Mouse (Mus musculus): ENCODE results near the gene Arsg. TPM values are rescaled to one million over a fixed set of nuclear protein-coding genes. Genes with fewer than 3 reads are reported as not detected.
A peak's percentile ranks its signal among the peaks of the same experiment; 100 is the strongest.

Gene Arsg
- total and polyA plus RNA-seq, 2 experiments from 2014 or later: 6.0 to 6.6 TPM

DNA sequence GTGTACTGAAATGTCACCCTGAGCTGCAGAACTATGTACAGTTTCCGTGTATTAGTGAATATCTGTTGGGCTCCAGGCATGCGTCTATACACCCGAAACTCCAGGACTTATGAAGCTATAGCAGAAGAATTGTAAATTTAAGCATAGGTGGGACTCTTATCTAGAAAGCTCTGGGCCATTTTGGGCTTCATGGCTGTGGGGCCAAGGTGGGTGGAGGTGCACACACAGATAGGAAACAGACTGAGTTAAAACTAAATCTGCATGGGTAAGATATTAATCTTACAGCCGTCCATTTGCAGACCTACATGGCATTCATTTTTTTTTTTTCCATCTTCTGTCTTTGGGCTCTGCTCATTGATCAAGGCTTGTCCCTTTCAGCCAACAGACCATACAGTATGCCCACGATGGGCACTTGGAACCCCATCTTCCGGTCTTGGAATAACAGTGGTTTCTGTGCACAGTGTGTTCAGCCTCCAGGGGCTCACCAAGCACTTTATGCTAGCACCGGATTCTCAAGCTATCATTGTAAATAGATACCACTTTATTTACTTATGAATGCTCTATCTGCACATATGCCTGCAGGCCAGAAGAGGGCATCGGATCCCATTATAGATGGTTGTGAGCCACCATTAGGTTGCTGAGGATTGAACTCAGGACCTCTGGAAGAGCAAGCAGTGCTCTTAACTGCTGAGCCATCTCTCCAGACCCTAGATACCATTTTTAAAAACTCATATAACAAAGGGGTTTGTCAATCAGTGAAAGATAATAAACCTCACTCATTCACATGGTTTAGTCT lies 29.5 kb upstream of the Arsg start:
- ATAC-seq (ENCODE audit: low FRiP score): no peak
- no peak overlapping the region for H3K27ac ChIP-seq (ENCODE audit: low read depth, low read length)
- H3K4me3 ChIP-seq (ENCODE audit: low read depth, low read length): no peak overlapping the region
- H3K9me3 ChIP-seq (ENCODE audit: low read length): no peaks in the 10 kb centered on the region
- H3K9ac ChIP-seq (replicated peaks; ENCODE audit: low read length, poor library complexity, severe bottlenecking): no peak overlapping the region
- no peak for DNase-seq (ENCODE audit: low spot score)
- H3K27me3 ChIP-seq (ENCODE audit: insufficient read depth, low read length): no peaks in the 10 kb centered on the region
- H3K36me3 ChIP-seq (ENCODE audit: insufficient read depth, low read length): no peaks in the 10 kb centered on the region
- peak; percentile 20; the same call in 1 of the 2 replicates for TF ChIP-seq CTCF (IDR thresholded peaks at IDR 0.05)
- 0 out of 2 replicates have a peak, but pooled peaks cover 2% of the 10 kb centered on the region for H3K4me1 ChIP-seq (ENCODE audit: insufficient read depth, low read length)
- WGBS: 92% methylated on average over 8 of the region's 8 CpGs
- H3K4me2 ChIP-seq (ENCODE audit: low read depth, low read length, poor library complexity, severe bottlenecking): no peak overlapping the region

DNA sequence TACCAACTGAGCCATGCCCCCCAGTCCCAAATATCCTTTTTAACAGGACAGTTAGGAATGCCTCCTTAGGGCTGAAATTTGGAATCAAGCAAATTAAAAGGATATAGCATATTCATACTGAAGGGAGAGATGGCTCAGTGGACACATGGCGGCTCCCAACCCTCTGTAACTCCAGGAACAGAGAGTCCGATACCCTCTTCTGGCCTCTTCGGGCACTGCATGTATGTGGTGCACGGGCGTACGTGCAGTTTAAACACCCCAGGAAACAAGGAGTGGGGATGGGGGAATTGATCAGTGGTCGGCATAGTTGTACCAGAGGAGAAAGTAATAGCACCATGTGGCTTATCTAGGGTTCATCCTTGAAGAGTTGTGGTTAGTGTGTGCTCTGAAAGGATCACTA lies 28.6 kb upstream of the Arsg start:
- H3K36me3 ChIP-seq (ENCODE audit: insufficient read depth, low read length): no peaks in the 10 kb centered on the region
- no peak overlapping the region for H3K9ac ChIP-seq (replicated peaks; ENCODE audit: low read length, poor library complexity, severe bottlenecking)
- TF ChIP-seq CTCF (IDR thresholded peaks at IDR 0.05): peak; percentile 56
- no peaks in the 10 kb centered on the region for H3K27me3 ChIP-seq (ENCODE audit: insufficient read depth, low read length)
- WGBS: 45% methylated on average over 7 of the region's 7 CpGs
- ATAC-seq (ENCODE audit: low FRiP score) (no peak), DNase-seq (ENCODE audit: low spot score) (no peak)
- H3K4me2 ChIP-seq (ENCODE audit: low read depth, low read length, poor library complexity, severe bottlenecking): no peak overlapping the region
- H3K4me3 ChIP-seq (ENCODE audit: low read depth, low read length): no peak overlapping the region
- 0 out of 2 replicates have a peak, but pooled peaks cover under 1% of the 10 kb centered on the region for H3K4me1 ChIP-seq (ENCODE audit: insufficient read depth, low read length)
- no peak overlapping the region for H3K27ac ChIP-seq (ENCODE audit: low read depth, low read length)
- H3K9me3 ChIP-seq (ENCODE audit: low read length): no peaks in the 10 kb centered on the region

DNA sequence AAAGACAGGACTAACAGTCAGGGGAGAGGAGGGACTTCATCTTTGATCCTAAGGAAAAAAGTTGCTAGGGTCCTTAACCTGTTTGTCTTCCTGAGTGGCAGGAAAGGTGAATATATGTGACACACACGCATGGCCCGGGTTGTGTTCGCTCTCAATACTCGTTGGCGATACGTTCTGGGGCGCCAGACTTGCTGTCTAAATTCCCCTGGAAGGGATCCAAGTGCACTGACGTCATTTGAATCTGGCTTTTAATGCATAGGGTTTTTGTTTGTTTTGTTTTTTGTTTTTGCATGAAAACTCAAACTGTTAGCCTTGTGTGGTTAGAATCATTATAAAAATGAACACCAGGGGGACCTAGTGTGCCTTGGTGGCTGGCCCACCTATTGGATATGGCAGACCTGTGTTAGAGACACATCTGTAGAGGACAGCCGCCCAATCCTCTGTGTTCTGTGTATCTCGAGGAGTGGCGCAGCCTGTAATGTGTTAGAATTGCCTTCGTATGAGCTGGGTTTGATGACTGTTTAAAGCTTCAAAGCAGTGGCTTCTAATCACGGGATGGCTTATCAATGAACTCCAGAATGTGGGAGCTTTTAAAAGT lies 27.6 kb upstream of the Arsg start:
- WGBS: 53% methylated on average over 13 of the region's 13 CpGs
- Histone ChIP-seq H3K4me3 (ENCODE audit: low read depth, low read length) (no peak overlapping the region), H3K9me3 (ENCODE audit: low read length) (no peaks in the 10 kb centered on the region), H3K27ac (ENCODE audit: low read depth, low read length) (no peak overlapping the region), H3K4me2 (ENCODE audit: low read depth, low read length, poor library complexity, severe bottlenecking) (no peak overlapping the region), H3K27me3 (ENCODE audit: insufficient read depth, low read length) (no peaks in the 10 kb centered on the region), H3K4me1 (ENCODE audit: insufficient read depth, low read length) (no peaks in the 10 kb centered on the region), H3K9ac (replicated peaks; ENCODE audit: low read length, poor library complexity, severe bottlenecking) (no peak overlapping the region), H3K36me3 (ENCODE audit: insufficient read depth, low read length) (no peaks in the 10 kb centered on the region)
- no peak for ATAC-seq (ENCODE audit: low FRiP score)
- DNase-seq (ENCODE audit: low spot score): peak; percentile 75
- TF ChIP-seq CTCF (IDR thresholded peaks at IDR 0.05): peak; percentile 87

DNA sequence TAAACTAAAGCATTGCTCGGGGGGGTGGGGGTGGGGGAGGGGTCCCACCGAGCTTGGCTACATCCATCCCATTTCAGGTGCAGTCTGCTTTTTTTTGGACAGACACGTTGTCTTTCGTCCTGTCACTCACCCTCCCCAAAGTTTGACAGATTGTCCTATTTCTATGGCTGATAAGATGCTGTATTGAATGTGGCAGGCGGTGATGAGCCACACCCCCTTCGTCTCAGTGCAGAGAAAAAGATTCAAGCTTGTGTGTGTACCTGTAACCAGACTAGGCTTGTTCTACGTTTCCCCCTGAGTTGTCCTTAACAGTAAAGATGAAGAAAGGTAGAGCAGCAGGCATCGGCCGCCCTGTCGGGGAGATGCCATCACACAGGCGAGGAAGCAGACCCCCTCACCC lies 22.0 kb upstream of the Arsg start:
- no peak for DNase-seq (ENCODE audit: low spot score)
- no peak overlapping the region for H3K9ac ChIP-seq (replicated peaks; ENCODE audit: low read length, poor library complexity, severe bottlenecking)
- ATAC-seq (ENCODE audit: low FRiP score): no peak
- H3K4me1 ChIP-seq (ENCODE audit: insufficient read depth, low read length): no peaks in the 10 kb centered on the region
- H3K9me3 ChIP-seq (ENCODE audit: low read length): no peaks in the 10 kb centered on the region
- 82% methylated on average over 11 of the region's 11 CpGs for WGBS
- 0 out of 2 replicates have a peak, but pooled peaks cover 2% of the 10 kb centered on the region for H3K36me3 ChIP-seq (ENCODE audit: insufficient read depth, low read length)
- no peak for TF ChIP-seq CTCF (IDR thresholded peaks at IDR 0.05)
- no peak overlapping the region for H3K4me2 ChIP-seq (ENCODE audit: low read depth, low read length, poor library complexity, severe bottlenecking)
- H3K27ac ChIP-seq (ENCODE audit: low read depth, low read length): no peak overlapping the region
- no peak overlapping the region for H3K4me3 ChIP-seq (ENCODE audit: low read depth, low read length)
- no peaks in the 10 kb centered on the region for H3K27me3 ChIP-seq (ENCODE audit: insufficient read depth, low read length)

DNA sequence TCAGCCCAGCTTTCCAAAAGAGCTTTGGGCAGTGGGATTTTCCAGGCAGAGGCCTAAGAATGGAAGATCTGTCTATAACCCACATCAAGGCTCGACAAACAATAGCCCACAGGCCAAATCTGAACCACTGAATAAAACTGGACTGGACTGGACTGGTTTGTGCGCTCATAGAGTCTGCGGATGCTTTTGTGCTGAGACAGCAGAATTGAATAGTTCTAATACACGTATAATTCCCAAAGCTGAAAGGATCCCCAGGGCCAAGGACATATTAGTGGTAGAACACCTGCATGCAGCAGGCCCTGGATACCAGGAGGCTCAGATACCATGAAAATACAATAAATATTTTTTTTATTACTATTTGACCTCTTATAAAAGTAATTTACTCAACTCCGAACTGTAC lies 16.9 kb upstream of the Arsg start:
- no peak overlapping the region for H3K4me3 ChIP-seq (ENCODE audit: low read depth, low read length)
- 0 out of 2 replicates have a peak, but pooled peaks cover 2% of the 10 kb centered on the region for H3K36me3 ChIP-seq (ENCODE audit: insufficient read depth, low read length)
- ATAC-seq (ENCODE audit: low FRiP score): no peak
- H3K4me1 ChIP-seq (ENCODE audit: insufficient read depth, low read length): no peaks in the 10 kb centered on the region
- no peak overlapping the region for H3K4me2 ChIP-seq (ENCODE audit: low read depth, low read length, poor library complexity, severe bottlenecking)
- H3K27me3 ChIP-seq (ENCODE audit: insufficient read depth, low read length): no peaks in the 10 kb centered on the region
- WGBS: 78% methylated on average over 5 of the region's 5 CpGs
- no peak for TF ChIP-seq CTCF (IDR thresholded peaks at IDR 0.05)
- no peak for DNase-seq (ENCODE audit: low spot score)
- H3K9me3 ChIP-seq (ENCODE audit: low read length): no peaks in the 10 kb centered on the region
- no peak overlapping the region for H3K27ac ChIP-seq (ENCODE audit: low read depth, low read length)
- H3K9ac ChIP-seq (replicated peaks; ENCODE audit: low read length, poor library complexity, severe bottlenecking): no peak overlapping the region

DNA sequence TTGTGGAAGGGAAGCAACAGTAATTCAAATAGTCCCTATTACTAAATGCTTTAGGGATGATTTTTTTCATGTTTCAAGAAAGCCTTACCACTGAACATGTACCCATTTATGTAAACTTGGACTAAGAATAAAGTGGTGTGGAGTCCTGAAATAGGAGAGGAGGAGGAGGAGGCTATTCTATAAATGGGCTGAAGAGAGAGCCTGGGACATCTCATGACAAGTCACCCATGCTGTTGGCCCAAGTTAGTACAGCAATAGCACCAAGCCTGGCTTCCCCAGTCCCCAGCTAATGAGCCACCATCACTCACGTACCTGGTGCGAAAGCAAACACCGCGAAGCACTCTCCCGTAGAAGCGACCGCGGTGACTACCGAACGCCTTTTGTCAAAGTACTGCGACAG lies 15.0 kb upstream of the Arsg start:
- Histone ChIP-seq H3K9ac (replicated peaks; ENCODE audit: low read length, poor library complexity, severe bottlenecking) (no peak overlapping the region), H3K4me2 (ENCODE audit: low read depth, low read length, poor library complexity, severe bottlenecking) (no peak overlapping the region), H3K4me1 (ENCODE audit: insufficient read depth, low read length) (no peaks in the 10 kb centered on the region), H3K4me3 (ENCODE audit: low read depth, low read length) (no peak overlapping the region), H3K27ac (ENCODE audit: low read depth, low read length) (no peak overlapping the region), H3K27me3 (ENCODE audit: insufficient read depth, low read length) (no peaks in the 10 kb centered on the region), H3K36me3 (ENCODE audit: insufficient read depth, low read length) (0 out of 2 replicates have a peak, but pooled peaks cover 2% of the 10 kb centered on the region), H3K9me3 (ENCODE audit: low read length) (no peaks in the 10 kb centered on the region)
- ATAC-seq (ENCODE audit: low FRiP score) (no peak), DNase-seq (ENCODE audit: low spot score) (no peak)
- no peak for TF ChIP-seq CTCF (IDR thresholded peaks at IDR 0.05)
- 93% methylated on average over 11 of the region's 11 CpGs for whole genome bisulfite sequencing
